Mouse (Mus musculus) kidney, postnatal 4 days (tissue): ENCODE measurements around the gene Cisd1.
A peak's percentile ranks its signal among the peaks of the same experiment; 100 is the strongest.
"Not testable (repeated sequence)": the region's sequence is repeated elsewhere in the genome, so short reads cannot be mapped to it uniquely, and the experiment has no call there.

Experiments
- DNase-seq, 2 experiments: peaks; one replicate each; pipeline ENCODE4 v3.0.0; 2021; ENCODE audit warnings: mixed read lengths in 2 of 2

The Cisd1 gene

DNA sequence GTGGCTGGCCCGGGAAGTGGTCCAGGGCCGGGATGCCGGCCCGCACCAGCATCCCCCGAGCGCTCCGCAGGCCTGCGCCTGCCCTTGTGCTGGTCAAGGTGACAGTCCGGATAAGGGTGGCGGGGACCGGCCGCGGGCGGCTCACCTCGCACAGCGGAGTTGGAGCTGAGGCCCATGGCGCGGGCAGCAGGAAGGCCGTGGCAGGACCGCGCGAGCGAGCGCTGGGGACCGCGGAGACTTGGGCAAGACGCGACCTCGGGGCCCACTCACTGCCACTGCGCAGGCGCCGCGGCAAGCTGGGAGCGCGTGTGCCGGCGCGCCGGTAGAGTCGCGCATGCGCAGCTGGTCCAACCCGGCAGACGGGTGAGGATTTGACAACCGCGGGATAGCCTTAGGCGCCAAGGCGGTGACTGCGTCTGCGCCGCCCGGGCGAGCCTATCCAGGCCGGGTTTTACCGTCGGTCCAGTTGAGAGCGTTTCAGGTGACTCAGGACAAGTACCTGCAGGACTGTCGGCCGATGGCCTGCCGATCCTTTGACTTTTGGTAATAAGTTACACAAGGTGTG is at the start of gene Cisd1:
Cisd1 (minus strand) TSS at position 376 of the 565 bp plus-strand sequence.
- peak; percentile 93 to 97 for DNase-seq

GRCm38 (mm10) chr10:71389311-71389710 is 44.6 kb upstream of the Cisd1 start:
- no peak for DNase-seq

DNA sequence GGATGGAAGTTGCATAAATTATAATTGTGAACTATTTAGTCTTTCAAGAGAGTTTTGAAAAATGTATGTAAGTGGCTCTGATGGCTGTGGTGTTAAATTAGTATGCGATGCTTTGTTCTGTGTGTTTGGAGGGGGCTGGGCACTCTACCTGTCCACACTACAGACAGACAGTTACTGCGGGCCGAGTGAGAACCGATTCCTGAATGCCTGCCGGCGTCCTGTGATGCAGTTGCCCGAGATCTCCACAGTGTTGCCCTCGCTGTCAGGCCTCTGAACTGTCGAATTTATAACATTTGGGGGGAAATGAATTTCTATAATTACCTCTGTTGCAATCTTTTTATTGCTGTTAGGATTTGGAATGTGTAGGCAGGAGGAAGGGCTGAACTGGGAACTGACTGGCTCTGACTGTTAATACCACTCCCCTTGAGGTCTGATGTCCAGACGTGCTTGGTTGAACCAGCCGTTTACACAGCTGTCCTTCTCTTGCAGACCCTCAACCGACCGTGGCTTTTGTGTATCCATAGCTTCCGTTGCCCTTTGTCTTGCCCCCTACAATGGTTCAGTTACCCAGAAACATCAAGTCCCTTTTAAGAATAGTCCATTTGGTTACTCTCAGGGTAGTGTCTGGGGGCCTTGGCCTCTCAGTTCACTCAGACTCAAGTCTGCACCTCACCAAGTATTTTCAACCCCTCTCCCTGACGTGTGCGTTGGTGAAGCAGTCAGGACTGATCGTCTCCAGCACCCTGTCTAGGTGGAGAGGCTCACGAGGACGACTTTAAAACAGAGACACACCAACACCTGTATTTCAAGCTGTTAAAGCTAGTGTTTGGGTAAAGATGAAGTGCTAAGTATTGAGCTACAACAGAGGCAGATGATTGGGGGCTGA is 39.6 kb upstream of the Cisd1 start:
- peak in 1 of 2 experiments; percentile 19 for DNase-seq

- DNase-seq = not testable (repeated sequence)
These were observed 38.8 kb upstream of the Cisd1 start for GRCm38 (mm10) chr10:71383552-71383924.

DNA sequence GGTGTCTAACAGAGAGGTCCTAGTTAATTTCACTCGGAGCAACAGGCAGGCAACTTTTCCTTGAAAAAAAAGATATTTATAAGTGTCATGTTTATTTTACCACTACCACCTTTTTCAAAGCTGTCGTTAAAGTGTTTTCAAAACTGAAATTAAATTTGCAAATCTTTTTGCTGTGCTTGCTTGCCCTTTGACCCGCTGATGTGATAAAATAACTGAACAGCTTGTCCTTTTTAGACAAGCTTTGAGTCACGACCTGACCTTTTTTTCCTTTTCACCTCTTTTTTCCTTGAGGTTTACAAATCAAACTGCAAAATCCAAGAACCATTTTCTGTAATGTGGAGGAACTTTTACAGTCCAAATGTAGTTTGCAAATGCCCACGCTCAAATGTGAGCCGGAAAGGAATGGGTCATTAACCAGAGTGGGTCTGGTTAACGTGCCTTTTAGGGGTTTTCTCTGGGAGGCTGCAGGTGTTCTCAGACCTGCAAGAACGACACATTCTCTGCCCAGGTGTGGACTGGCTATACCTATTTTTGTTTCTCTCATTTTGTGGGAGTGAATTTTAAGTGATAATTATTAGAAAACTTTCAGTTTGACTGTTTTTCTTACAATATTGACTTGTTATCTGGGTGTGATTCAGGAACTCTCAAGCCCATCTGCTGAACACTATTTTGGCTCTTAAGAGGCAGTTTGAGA is 38.3 kb upstream of the Cisd1 start:
- DNase-seq = no peak

- peak; percentile 25 to 39 for DNase-seq
These were observed 37.4 kb upstream of the Cisd1 start for GRCm38 (mm10) chr10:71382109-71382508.

DNA sequence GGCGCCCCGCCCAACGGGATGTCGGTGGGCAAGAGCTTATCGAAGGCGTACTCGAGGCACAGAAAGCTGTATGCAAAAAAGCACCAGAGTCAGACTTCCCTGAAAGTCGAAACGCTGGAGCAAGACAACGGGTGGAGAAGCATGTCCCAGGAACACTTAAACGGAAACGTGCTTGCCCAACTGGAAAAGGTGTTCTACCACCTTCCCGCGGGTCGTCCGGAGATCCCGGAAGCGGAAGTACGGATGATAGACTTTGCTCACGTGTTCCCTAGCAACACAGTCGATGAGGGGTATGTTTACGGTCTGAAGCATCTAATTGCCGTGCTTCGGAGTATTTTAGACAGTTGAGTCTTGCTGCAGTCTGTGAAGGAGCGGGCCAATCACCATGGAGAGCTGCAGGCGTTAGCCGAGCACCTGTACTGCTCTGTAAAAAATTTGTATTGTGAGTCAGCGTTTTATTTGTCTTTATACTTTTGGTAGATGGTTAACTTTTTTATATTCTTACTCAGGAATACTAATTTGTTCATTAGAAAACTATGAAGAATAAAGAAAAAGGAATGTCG is 36.8 kb upstream of the Cisd1 start:
- peak; percentile 27 to 45 for DNase-seq

DNA sequence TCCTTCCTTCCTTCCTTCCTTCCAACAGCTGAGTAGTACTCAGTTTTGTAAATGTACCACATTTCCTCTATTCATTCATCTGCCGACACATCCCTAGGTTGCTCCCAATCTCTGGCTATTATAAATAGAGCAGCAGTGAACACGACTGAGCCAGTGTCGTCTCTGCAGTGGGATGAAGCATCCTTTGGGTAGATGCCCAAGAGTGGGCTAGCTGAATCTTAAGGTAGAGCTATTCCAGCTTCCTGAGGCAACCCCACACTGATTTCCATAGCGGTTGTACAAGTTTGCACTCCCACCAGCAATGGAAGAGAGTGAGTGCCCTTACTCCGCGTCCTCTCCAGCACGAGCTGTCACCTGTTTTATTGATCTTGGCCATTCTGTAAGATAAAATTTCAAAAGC is 35.7 kb upstream of the Cisd1 start:
- DNase-seq = no peak

- no peak for DNase-seq
These were observed 31.3 kb upstream of the Cisd1 start for GRCm38 (mm10) chr10:71376014-71376413.

DNA sequence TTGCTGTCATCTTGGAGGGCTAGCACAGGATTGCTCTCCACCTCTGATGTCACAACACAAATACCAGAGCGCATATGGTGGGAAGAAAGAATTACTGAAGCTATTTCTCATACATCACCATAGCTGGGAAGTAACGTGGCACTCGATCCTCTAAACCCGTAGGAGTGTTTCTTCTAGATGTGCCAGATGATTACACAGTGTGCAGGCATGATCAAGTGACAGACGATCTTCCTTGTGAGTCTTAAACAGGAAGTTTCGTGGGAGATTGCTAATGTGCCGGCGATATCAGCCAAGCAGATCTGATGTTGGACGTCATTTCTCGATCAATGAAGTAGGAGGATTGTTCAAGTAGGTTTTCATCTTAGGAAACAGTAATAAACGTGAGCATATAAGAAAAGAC is 29.0 kb upstream of the Cisd1 start:
- no peak for DNase-seq

- DNase-seq = no peak
These were observed 27.1 kb upstream of the Cisd1 start for GRCm38 (mm10) chr10:71371881-71372280.

DNA sequence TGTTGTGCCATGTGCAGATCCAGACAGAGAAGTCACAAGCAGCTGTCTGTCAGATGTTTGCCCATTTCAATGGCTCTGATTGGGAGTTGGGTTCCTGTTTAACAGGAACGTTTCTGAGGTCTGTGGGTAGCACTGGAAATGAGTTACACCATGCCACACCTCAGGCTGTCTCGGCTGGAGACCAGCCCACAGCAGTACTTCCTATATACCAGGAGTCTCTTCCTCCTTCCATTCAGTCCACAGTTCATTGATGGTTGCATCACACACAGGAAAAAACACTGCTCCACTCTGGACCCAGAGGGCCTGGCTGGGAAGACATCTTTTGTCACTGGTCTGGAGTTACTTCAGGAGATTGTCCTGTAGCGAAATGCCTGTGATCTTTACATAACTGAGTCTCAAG is 24.7 kb upstream of the Cisd1 start:
- no peak for DNase-seq

- DNase-seq = peak in 1 of 2 experiments; percentile 40
These were observed 23.6 kb upstream of the Cisd1 start for GRCm38 (mm10) chr10:71368128-71368940.

DNA sequence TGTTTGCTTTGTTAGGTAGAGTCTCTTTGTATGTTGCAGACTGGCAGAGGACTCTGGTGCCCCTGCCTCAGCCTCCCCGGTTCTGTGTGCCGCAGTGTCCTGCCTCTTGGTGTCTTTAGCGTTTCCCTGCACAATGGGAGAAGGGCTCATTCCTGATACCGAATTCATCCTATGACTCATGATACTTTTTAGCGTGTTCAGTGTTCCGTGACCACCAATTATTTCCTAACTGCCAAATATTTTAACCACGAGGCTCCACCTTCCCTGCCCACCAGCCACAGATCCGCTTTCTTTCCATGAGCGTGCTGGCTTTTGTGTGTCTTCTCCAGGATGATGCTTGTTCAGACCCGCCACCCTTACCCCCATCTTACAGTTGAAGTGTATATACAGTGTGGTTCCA is 19.1 kb upstream of the Cisd1 start:
- no peak for DNase-seq

DNA sequence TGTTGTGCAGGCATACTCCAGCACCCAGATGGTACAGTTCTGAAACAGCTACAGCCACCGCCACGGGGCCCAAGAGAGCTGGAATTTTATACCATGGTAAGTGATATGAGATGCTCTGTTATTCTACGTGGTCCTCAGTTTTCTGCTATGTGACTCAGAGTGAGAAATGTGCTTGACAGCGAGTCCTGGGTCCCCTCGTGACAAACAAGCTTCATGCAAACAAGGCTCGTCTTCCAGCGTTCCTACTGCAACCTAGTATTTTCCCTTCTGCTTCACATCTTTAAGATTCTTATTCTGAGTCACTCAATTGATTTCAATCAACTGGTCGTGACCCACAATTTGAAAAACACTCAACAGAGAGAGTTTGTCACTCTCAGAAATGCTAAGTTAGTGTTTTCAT is 18.7 kb upstream of the Cisd1 start:
- DNase-seq = no peak

- no peak for DNase-seq
These were observed 17.2 kb upstream of the Cisd1 start for GRCm38 (mm10) chr10:71361836-71362562.

- DNase-seq = no peak
These were observed 16.3 kb upstream of the Cisd1 start for GRCm38 (mm10) chr10:71361044-71361443.

DNA sequence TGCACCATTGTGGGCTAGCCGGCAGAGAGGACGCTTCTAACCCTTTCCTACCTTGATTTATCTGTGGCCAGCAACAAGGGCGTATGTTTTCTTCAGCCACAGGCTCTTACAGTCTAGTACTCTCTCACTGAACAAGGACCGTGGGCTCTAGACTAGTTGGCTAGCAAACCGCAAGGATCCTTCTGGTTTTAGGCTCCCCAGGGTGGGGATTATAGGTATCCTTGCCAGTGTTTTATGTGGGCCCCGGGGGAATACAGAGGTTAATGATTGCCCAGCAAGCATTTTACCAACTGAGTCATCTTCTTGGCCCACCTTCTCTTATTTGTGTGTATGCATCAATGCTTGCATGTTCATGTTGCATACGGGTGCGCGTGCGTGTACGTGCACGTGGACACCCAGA is 10.2 kb upstream of the Cisd1 start:
- DNase-seq = no peak

GRCm38 (mm10) chr10:71353850-71354249 is 9.1 kb upstream of the Cisd1 start:
- DNase-seq = no peak

GRCm38 (mm10) chr10:71351301-71351700 is 6.5 kb upstream of the Cisd1 start:
- no peak for DNase-seq

DNA sequence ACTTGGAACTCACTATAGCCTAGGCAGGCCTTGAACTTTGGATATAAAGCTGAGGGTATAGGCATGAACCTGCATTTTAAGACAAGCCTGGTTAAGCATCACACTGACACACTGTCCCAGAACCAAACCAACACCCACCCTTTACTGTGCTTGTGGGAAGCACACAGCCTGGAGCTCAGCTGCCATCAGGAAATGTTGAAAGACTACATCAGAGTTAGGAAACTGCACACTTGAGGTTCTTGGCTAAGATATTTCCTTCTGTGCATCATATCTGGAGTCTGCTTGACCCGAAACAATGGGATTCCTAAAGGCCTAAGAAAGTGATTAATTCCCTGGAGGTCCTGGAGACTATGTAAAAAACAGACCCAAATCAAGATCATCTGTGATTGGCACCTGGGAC is 4.5 kb upstream of the Cisd1 start:
- DNase-seq = no peak
